Mouse (Mus musculus) ES-Bruce4 (cell line): ENCODE results near the gene Gdf1. TPM values are rescaled to one million over a fixed set of nuclear protein-coding genes. Genes with fewer than 3 reads are reported as not detected.

Experiments
- H3K27ac ChIP-seq: 2 replicates; pipeline ENCODE4 v1.5.1; 2012; ENCODE audit warnings: low read length, inconsistent platforms; ENCODE audit not compliant: insufficient read depth
- H3K27me3 ChIP-seq: 2 replicates; pipeline ENCODE4 v1.6.1; 2012; ENCODE audit warnings: mild to moderate bottlenecking, low read length, inconsistent platforms; ENCODE audit not compliant: control insufficient read depth, poor library complexity, insufficient read depth, severe bottlenecking
- H3K36me3 ChIP-seq: 2 replicates; pipeline ENCODE4 v1.6.1; 2012; ENCODE audit warnings: inconsistent platforms, mild to moderate bottlenecking, low read length, moderate library complexity; ENCODE audit not compliant: control insufficient read depth, poor library complexity, insufficient read depth, severe bottlenecking
- H3K4me1 ChIP-seq: one replicate; pipeline ENCODE4 v1.8.1; 2011; ENCODE audit warnings: low read length; ENCODE audit not compliant: control insufficient read depth, insufficient read depth
- H3K4me3 ChIP-seq: 2 replicates; pipeline ENCODE4 v1.5.1; 2011; ENCODE audit warnings: low read depth, mild to moderate bottlenecking, low read length
- H3K9ac ChIP-seq: 2 replicates; pipeline ENCODE4 v1.6.1; 2012; ENCODE audit warnings: low read depth, mild to moderate bottlenecking, inconsistent platforms; ENCODE audit not compliant: poor library complexity, severe bottlenecking
- H3K9me3 ChIP-seq: replicated peaks from 2 replicates; pipeline ENCODE4 v1.6.1; 2012; ENCODE audit warnings: mild to moderate bottlenecking, low read length, inconsistent platforms; ENCODE audit not compliant: control insufficient read depth, poor library complexity, insufficient read depth, severe bottlenecking
- CTCF ChIP-seq: IDR thresholded peaks from one replicate; pipeline ENCODE4 v1.8.1; 2011; ENCODE audit warnings: low read depth, low read length
- EP300 ChIP-seq: IDR thresholded peaks from 2 replicates; pipeline ENCODE4 v1.6.1; 2011; ENCODE audit warnings: low read depth, low read length; ENCODE audit not compliant: insufficient read depth
- POLR2A ChIP-seq: IDR thresholded peaks from one replicate; pipeline ENCODE4 v1.8.1; 2011; ENCODE audit warnings: low read length; ENCODE audit not compliant: insufficient read depth
- polyA plus RNA-seq: library from polyadenylated mRNA; stranded (reverse); fragments of >200 nt; gene quantifications from 2 replicates; pipeline ENCODE4 v1.2.4, GENCODE M21; 2011; ENCODE audit warnings: low read depth; ENCODE audit not compliant: missing spikeins, insufficient read depth, insufficient read length

The Gdf1 gene
- polyA plus RNA-seq, 1 experiment, result not detected

DNA sequence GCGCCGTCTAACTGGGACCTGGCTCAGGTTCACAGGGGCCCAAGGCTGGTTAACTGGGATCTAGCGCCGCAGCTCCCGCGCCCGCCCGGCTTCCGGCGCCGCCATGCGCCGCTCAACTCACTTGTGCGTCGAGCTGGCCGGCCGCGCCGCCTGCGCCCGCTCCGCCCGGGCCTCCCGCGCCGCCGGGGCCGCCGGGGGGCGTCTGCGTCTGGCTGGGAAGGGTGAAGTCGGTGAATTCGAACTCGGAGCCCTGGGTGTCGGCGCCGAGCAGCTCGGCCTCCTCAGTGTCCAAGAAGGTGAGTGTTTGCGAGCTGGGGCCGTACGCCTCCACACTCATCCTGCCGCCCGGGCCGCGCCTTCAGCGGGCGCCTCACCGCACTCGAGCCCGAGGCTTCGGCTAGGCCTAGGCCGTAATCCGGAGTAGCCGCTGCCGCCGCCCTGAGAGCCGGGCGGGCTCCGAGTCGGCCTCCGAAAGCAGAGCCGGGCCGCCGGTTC lies 23.1 kb downstream of the Gdf1 start:
- Histone ChIP-seq H3K27me3 (no peaks in the 10 kb centered on the region), H3K9me3 (no peaks in the 10 kb centered on the region), H3K4me1 (peaks cover 10% of the 10 kb centered on the region), H3K9ac (peak overlapping the region; percentile 99), H3K4me3 (peak overlapping the region; percentile 91), H3K36me3 (peaks cover 14% of the 10 kb centered on the region), H3K27ac (peak overlapping the region; percentile 26)
- TF ChIP-seq CTCF (no peak), POLR2A (no peak), EP300 (no peak)

DNA sequence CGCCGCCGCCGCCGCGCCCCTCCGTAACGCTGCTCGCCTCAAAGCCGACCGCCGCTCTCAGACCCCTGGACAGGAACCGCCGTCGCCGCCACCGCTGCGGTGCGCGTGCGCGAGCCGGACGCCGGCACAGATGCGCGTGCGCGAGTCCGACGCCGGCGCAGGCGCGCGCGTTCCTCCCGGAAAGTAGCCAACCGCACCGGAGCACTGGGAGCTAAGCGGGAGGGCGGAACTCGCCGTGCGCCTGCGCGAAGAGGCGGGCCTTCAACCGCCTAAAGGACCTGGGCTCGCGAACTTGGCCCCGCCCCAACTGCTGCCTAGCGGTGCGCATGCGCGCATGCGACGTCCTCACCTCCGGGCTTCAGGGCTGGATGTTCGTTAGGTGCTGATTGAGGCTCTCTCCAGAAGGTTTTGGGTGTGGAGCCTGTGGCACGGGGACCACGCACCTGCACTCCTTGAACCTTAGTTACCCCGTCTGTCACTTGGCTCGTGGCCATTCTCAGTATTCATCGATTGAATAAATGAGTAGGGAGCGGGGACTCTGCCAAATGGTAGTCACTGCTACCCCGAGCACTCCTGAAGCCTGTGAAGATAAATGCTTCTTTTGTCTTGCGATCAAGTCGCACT lies 23.7 kb downstream of the Gdf1 start, which contains the start of gene Upf1:
Gene Upf1 (minus strand): TSS at position 85 of the 624 bp plus-strand sequence.
- peak within 1 kb of the TSS; percentile 99 for H3K9ac ChIP-seq
- peak within 1 kb of the TSS; percentile 81 for H3K27ac ChIP-seq
- H3K4me3 ChIP-seq, result peak within 1 kb of the TSS; percentile 91
- H3K36me3 ChIP-seq, result peaks cover 14% of the 10 kb centered on the region
- peaks cover 10% of the 10 kb centered on the region for H3K4me1 ChIP-seq
- H3K27me3 ChIP-seq, result no peaks in the 10 kb centered on the region
- no peaks in the 10 kb centered on the region for H3K9me3 ChIP-seq
- TF ChIP-seq POLR2A (peak; percentile 97), CTCF (no peak)

DNA sequence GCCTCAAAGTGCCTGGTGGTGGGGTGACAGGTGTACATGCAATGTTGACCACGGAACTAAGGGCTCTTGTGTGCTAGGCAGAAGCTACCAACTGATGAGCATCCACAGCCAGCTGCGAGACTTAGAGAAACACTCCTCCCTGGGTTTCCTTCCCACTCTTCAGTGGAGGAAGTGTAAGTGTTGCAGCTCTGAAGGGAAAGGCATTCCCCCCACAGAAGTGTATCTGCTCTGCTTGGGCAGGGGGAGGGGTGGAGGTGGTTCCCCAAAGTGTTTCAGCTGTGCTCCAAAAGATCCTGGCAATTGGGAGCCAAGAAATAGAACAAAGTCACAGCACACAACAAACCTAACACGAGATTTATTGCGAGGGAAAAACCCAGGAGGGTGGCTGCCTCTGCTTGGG lies 24.4 kb downstream of the Gdf1 start:
- H3K4me3 ChIP-seq, result peak overlapping the region; percentile 75
- H3K9ac ChIP-seq, result peak overlapping the region; percentile 69
- peaks cover 6% of the 10 kb centered on the region for H3K4me1 ChIP-seq
- H3K36me3 ChIP-seq, result peaks cover 12% of the 10 kb centered on the region
- H3K9me3 ChIP-seq, result no peaks in the 10 kb centered on the region
- no peaks in the 10 kb centered on the region for H3K27me3 ChIP-seq
- TF ChIP-seq POLR2A, result no peak
- TF ChIP-seq EP300, result no peak
- no peak for TF ChIP-seq CTCF
- peak overlapping the region; percentile 81 for H3K27ac ChIP-seq

DNA sequence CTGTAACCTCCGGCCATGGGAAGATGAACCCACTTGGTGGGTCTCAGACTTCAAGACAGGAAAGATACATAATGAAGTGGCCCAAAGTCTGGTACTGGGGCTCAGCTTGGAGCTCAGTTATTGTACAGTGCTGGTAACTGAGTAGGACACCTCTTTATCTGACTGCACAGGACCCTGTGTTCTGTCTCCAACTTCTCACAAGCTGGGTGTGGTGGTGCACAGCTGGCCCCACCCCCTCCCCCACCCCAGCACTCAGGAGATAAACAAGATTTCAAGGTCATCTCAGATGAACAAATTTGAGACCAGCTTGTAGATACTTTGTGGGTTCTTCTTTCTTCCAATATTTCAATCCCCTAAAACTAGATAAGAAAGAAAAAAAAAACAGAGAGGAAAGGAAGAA lies 26.5 kb downstream of the Gdf1 start:
- Histone ChIP-seq H3K9ac (no peak overlapping the region; the same call in 1 of the 2 replicates), H3K4me3 (no peak overlapping the region), H3K36me3 (no peaks in the 10 kb centered on the region), H3K27me3 (no peaks in the 10 kb centered on the region), H3K4me1 (peaks cover 3% of the 10 kb centered on the region), H3K9me3 (no peaks in the 10 kb centered on the region), H3K27ac (peak overlapping the region; percentile 62; the same call in 1 of the 2 replicates)
- TF ChIP-seq POLR2A (no peak), EP300 (0 out of 2 replicates have a peak, but pooled peaks have one; percentile 7)

DNA sequence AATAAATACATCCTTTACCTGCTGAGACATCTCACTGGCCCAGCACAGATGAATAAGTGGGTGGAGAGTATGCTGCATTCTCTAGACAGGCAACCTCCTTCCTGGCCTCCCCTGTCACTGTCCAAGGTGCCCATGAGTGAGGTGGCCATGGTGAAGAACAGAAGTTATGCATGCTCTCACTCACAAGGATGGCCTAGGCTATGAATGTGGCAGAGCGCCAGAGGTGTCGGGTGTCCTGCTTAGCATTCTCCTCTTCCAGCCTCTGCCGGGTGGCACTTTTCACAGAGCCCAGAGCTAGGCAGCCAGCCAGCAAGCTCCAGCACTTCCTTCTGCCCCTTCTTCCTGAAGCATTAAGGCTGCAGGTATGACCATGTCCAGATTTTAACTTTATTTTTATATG lies 29.8 kb downstream of the Gdf1 start:
- no peak overlapping the region for H3K4me3 ChIP-seq
- H3K27me3 ChIP-seq, result no peaks in the 10 kb centered on the region
- TF ChIP-seq POLR2A (no peak), EP300 (no peak), CTCF (no peak)
- H3K9ac ChIP-seq, result no peak overlapping the region
- no peak overlapping the region for H3K27ac ChIP-seq
- H3K36me3 ChIP-seq, result no peaks in the 10 kb centered on the region
- no peaks in the 10 kb centered on the region for H3K4me1 ChIP-seq
- H3K9me3 ChIP-seq, result no peaks in the 10 kb centered on the region

DNA sequence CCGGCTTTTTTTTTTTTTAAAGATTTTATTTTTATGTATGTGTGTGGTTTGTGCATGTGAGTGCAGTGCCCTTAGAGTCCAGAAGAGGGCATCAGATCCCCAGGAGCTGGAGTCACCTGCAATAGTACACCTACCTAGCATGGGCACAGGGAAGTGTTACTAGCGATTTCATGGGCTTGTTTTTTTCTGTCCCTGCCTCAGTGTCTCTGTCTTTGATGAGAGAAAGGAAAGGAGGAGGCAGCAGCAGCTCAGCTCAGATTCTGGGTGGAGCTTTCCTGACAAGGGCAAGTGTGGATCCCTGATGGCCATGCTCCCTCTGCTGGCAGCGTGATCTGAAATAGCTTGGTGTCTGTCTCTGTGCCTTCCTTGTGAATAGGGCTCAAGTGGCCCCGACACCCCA lies 31.2 kb downstream of the Gdf1 start:
- no peaks in the 10 kb centered on the region for H3K4me1 ChIP-seq
- no peak overlapping the region for H3K4me3 ChIP-seq
- no peaks in the 10 kb centered on the region for H3K27me3 ChIP-seq
- no peak overlapping the region for H3K27ac ChIP-seq
- no peak overlapping the region for H3K9ac ChIP-seq
- no peaks in the 10 kb centered on the region for H3K36me3 ChIP-seq
- no peaks in the 10 kb centered on the region for H3K9me3 ChIP-seq
- TF ChIP-seq CTCF, result peak; percentile 59
- TF ChIP-seq EP300, result no peak
